Mouse (Mus musculus): ENCODE results near the gene Patl1. TPM values are rescaled to one million over a fixed set of nuclear protein-coding genes. Genes with fewer than 3 reads are reported as not detected.
"Not testable (repeated sequence)": the region's sequence is repeated elsewhere in the genome, so short reads cannot be mapped to it uniquely, and the experiment has no call there.

Gene Patl1
- 19.1 and 21.0 TPM in 2 replicates for polyA plus RNA-seq (2015; fragmentation: Nextera tagmentation; extraction: Ambion mirVana)

- Histone ChIP-seq H3K4me3 (ENCODE audit: low read length) (peak within 1 kb of the TSS; percentile 74), H3K4me2 (ENCODE audit: low read depth, low read length) (peak within 1 kb of the TSS; percentile 71), H3K9ac (ENCODE audit: low read length) (peak within 1 kb of the TSS; percentile 91), H3K27ac (ENCODE audit: low read length) (peak within 1 kb of the TSS; percentile 95), H3K36me3 (ENCODE audit: control insufficient read depth, insufficient read depth) (peaks cover 6% of the 10 kb centered on the region), H3K9me3 (replicated peaks; ENCODE audit: control insufficient read depth, low read length) (no peaks in the 10 kb centered on the region), H3K27me3 (ENCODE audit: control insufficient read depth, insufficient read depth, low read length) (no peaks in the 10 kb centered on the region), H3K4me1 (ENCODE audit: control insufficient read depth, insufficient read depth, low read length) (peaks cover 26% of the 10 kb centered on the region)
- ATAC-seq (replicated peaks; ENCODE audit: extremely low read depth, insufficient read depth, low FRiP score), result peak; percentile 97
- under 1% methylated on average over 52 of the region's 53 CpGs for WGBS
These were observed at the start of gene Patl1 for GRCm38 (mm10) chr19:11912037-11912532. TSS of gene Patl1 (plus strand) at chr19:11912399.

GRCm38 (mm10) chr19:11867837-11868236, 44.4 kb upstream of the Patl1 start:
- H3K4me3 ChIP-seq (ENCODE audit: low read length), result no peak overlapping the region
- no peaks in the 10 kb centered on the region for H3K4me1 ChIP-seq (ENCODE audit: control insufficient read depth, insufficient read depth, low read length)
- no peak for ATAC-seq (replicated peaks; ENCODE audit: extremely low read depth, insufficient read depth, low FRiP score)
- H3K27me3 ChIP-seq (ENCODE audit: control insufficient read depth, insufficient read depth, low read length), result no peaks in the 10 kb centered on the region
- no peak overlapping the region for H3K9ac ChIP-seq (ENCODE audit: low read length)
- H3K27ac ChIP-seq (ENCODE audit: low read length), result no peak overlapping the region
- H3K9me3 ChIP-seq (replicated peaks; ENCODE audit: control insufficient read depth, low read length), result peaks cover 8% of the 10 kb centered on the region
- H3K36me3 ChIP-seq (ENCODE audit: control insufficient read depth, insufficient read depth), result no peaks in the 10 kb centered on the region
- 76% methylated on average over 2 of the region's 2 CpGs for WGBS
- H3K4me2 ChIP-seq (ENCODE audit: low read depth, low read length), result no peak overlapping the region

GRCm38 (mm10) chr19:11875006-11875405, 37.2 kb upstream of the Patl1 start, which contains the start of gene Olfr1419:
TSS of gene Olfr1419 (minus strand) at chr19:11875106.
- Histone ChIP-seq H3K36me3 (ENCODE audit: control insufficient read depth, insufficient read depth) (no peaks in the 10 kb centered on the region), H3K9ac (ENCODE audit: low read length) (no peak within 1 kb of the TSS), H3K4me1 (ENCODE audit: control insufficient read depth, insufficient read depth, low read length) (no peaks in the 10 kb centered on the region), H3K27ac (ENCODE audit: low read length) (no peak within 1 kb of the TSS), H3K4me3 (ENCODE audit: low read length) (no peak within 1 kb of the TSS), H3K9me3 (replicated peaks; ENCODE audit: control insufficient read depth, low read length) (no peaks in the 10 kb centered on the region), H3K27me3 (ENCODE audit: control insufficient read depth, insufficient read depth, low read length) (no peaks in the 10 kb centered on the region), H3K4me2 (ENCODE audit: low read depth, low read length) (no peak within 1 kb of the TSS)
- no peak for ATAC-seq (replicated peaks; ENCODE audit: extremely low read depth, insufficient read depth, low FRiP score)
- 57% methylated on average over 1 of the region's 1 CpGs for WGBS

GRCm38 (mm10) chr19:11878404-11878803, 33.8 kb upstream of the Patl1 start:
- not testable (repeated sequence) for H3K4me3 ChIP-seq (ENCODE audit: low read length); H3K4me1 ChIP-seq (ENCODE audit: control insufficient read depth, insufficient read depth, low read length); H3K36me3 ChIP-seq (ENCODE audit: control insufficient read depth, insufficient read depth); H3K9me3 ChIP-seq (replicated peaks; ENCODE audit: control insufficient read depth, low read length); H3K27ac ChIP-seq (ENCODE audit: low read length); H3K27me3 ChIP-seq (ENCODE audit: control insufficient read depth, insufficient read depth, low read length); ATAC-seq (replicated peaks; ENCODE audit: extremely low read depth, insufficient read depth, low FRiP score); H3K9ac ChIP-seq (ENCODE audit: low read length)
- 42% methylated on average over 22 of the region's 22 CpGs for WGBS
- peak overlapping the region; percentile 35; the same call in 1 of the 2 replicates for H3K4me2 ChIP-seq (ENCODE audit: low read depth, low read length)

GRCm38 (mm10) chr19:11886265-11886664, 25.9 kb upstream of the Patl1 start, which contains the start of gene Olfr1420:
TSS of gene Olfr1420 (plus strand) at chr19:11886565.
- no peaks in the 10 kb centered on the region for H3K27me3 ChIP-seq (ENCODE audit: control insufficient read depth, insufficient read depth, low read length)
- H3K9ac ChIP-seq (ENCODE audit: low read length), result no peak within 1 kb of the TSS
- WGBS, result 15% methylated on average over 1 of the region's 1 CpGs
- no peaks in the 10 kb centered on the region for H3K36me3 ChIP-seq (ENCODE audit: control insufficient read depth, insufficient read depth)
- H3K27ac ChIP-seq (ENCODE audit: low read length), result no peak within 1 kb of the TSS
- no peaks in the 10 kb centered on the region for H3K4me1 ChIP-seq (ENCODE audit: control insufficient read depth, insufficient read depth, low read length)
- no peak for ATAC-seq (replicated peaks; ENCODE audit: extremely low read depth, insufficient read depth, low FRiP score)
- H3K4me2 ChIP-seq (ENCODE audit: low read depth, low read length), result no peak within 1 kb of the TSS
- H3K4me3 ChIP-seq (ENCODE audit: low read length), result no peak within 1 kb of the TSS
- H3K9me3 ChIP-seq (replicated peaks; ENCODE audit: control insufficient read depth, low read length), result no peaks in the 10 kb centered on the region

GRCm38 (mm10) chr19:11911021-11911420, 1.2 kb upstream of the Patl1 start:
- H3K27ac ChIP-seq (ENCODE audit: low read length), result peak overlapping the region; percentile 95
- peak overlapping the region; percentile 71 for H3K4me2 ChIP-seq (ENCODE audit: low read depth, low read length)
- peak overlapping the region; percentile 84 for H3K9ac ChIP-seq (ENCODE audit: low read length)
- WGBS, result 78% methylated on average over 5 of the region's 5 CpGs
- ATAC-seq (replicated peaks; ENCODE audit: extremely low read depth, insufficient read depth, low FRiP score), result no peak
- H3K4me3 ChIP-seq (ENCODE audit: low read length), result peak overlapping the region; percentile 74
- H3K4me1 ChIP-seq (ENCODE audit: control insufficient read depth, insufficient read depth, low read length), result peaks cover 20% of the 10 kb centered on the region
- peaks cover 6% of the 10 kb centered on the region for H3K36me3 ChIP-seq (ENCODE audit: control insufficient read depth, insufficient read depth)
- H3K27me3 ChIP-seq (ENCODE audit: control insufficient read depth, insufficient read depth, low read length), result no peaks in the 10 kb centered on the region
- H3K9me3 ChIP-seq (replicated peaks; ENCODE audit: control insufficient read depth, low read length), result no peaks in the 10 kb centered on the region

- Histone ChIP-seq H3K4me2 (ENCODE audit: low read depth, low read length) (peak overlapping the region; percentile 71), H3K27ac (ENCODE audit: low read length) (peak overlapping the region; percentile 95), H3K9me3 (replicated peaks; ENCODE audit: control insufficient read depth, low read length) (no peaks in the 10 kb centered on the region), H3K36me3 (ENCODE audit: control insufficient read depth, insufficient read depth) (peaks cover 6% of the 10 kb centered on the region), H3K4me3 (ENCODE audit: low read length) (peak overlapping the region; percentile 74), H3K27me3 (ENCODE audit: control insufficient read depth, insufficient read depth, low read length) (no peaks in the 10 kb centered on the region), H3K9ac (ENCODE audit: low read length) (peak overlapping the region; percentile 84), H3K4me1 (ENCODE audit: control insufficient read depth, insufficient read depth, low read length) (peaks cover 25% of the 10 kb centered on the region)
- WGBS, result 3% methylated on average over 17 of the region's 17 CpGs
- ATAC-seq (replicated peaks; ENCODE audit: extremely low read depth, insufficient read depth, low FRiP score), result peak; percentile 50
These were observed 596 bp upstream of the Patl1 start for GRCm38 (mm10) chr19:11911603-11912002.

- peaks cover 26% of the 10 kb centered on the region for H3K4me1 ChIP-seq (ENCODE audit: control insufficient read depth, insufficient read depth, low read length)
- H3K4me2 ChIP-seq (ENCODE audit: low read depth, low read length), result peak overlapping the region; percentile 66
- H3K27me3 ChIP-seq (ENCODE audit: control insufficient read depth, insufficient read depth, low read length), result no peaks in the 10 kb centered on the region
- no peaks in the 10 kb centered on the region for H3K9me3 ChIP-seq (replicated peaks; ENCODE audit: control insufficient read depth, low read length)
- WGBS, result 0% methylated on average over 43 of the region's 54 CpGs
- peak overlapping the region; percentile 74 for H3K4me3 ChIP-seq (ENCODE audit: low read length)
- H3K9ac ChIP-seq (ENCODE audit: low read length), result peak overlapping the region; percentile 91
- ATAC-seq (replicated peaks; ENCODE audit: extremely low read depth, insufficient read depth, low FRiP score), result peak; percentile 12
- peak overlapping the region; percentile 95 for H3K27ac ChIP-seq (ENCODE audit: low read length)
- H3K36me3 ChIP-seq (ENCODE audit: control insufficient read depth, insufficient read depth), result peaks cover 6% of the 10 kb centered on the region
These were observed 428 bp downstream of the Patl1 start for GRCm38 (mm10) chr19:11912533-11913121.

GRCm38 (mm10) chr19:11915804-11916203, 3.6 kb downstream of the Patl1 start:
- Histone ChIP-seq H3K9me3 (replicated peaks; ENCODE audit: control insufficient read depth, low read length) (no peaks in the 10 kb centered on the region), H3K27ac (ENCODE audit: low read length) (no peak overlapping the region), H3K9ac (ENCODE audit: low read length) (no peak overlapping the region), H3K4me2 (ENCODE audit: low read depth, low read length) (no peak overlapping the region), H3K4me3 (ENCODE audit: low read length) (no peak overlapping the region), H3K4me1 (ENCODE audit: control insufficient read depth, insufficient read depth, low read length) (peaks cover 26% of the 10 kb centered on the region), H3K27me3 (ENCODE audit: control insufficient read depth, insufficient read depth, low read length) (no peaks in the 10 kb centered on the region), H3K36me3 (ENCODE audit: control insufficient read depth, insufficient read depth) (peaks cover 18% of the 10 kb centered on the region)
- WGBS, result 9% methylated on average over 2 of the region's 2 CpGs
- no peak for ATAC-seq (replicated peaks; ENCODE audit: extremely low read depth, insufficient read depth, low FRiP score)

Measured in heart, embryonic 16.5 days (tissue).